Mouse (Mus musculus) embryonic facial prominence, embryonic 15.5 days (tissue): Measurements from ENCODE around the gene Hnrnpdl. TPM values are rescaled to one million over a fixed set of nuclear protein-coding genes. Genes with fewer than 3 reads are reported as not detected.

Experiments used
- ATAC-seq: fragments of 200-750 bp; cut with Nextera tagmentation; 2 replicates; pipeline ENCODE4 v1.8.0; 2017; ENCODE audit warnings: low read depth, moderate TSS enrichment; ENCODE audit not compliant: insufficient number of reproducible peaks, low FRiP score, low TSS enrichment
- H3K27ac ChIP-seq: fragments of 300-500 bp; sonication (generic); replicated peaks from 2 replicates; pipeline ENCODE4 v1.5.1; 2015; ENCODE audit warnings: mild to moderate bottlenecking, inconsistent platforms
- H3K27me3 ChIP-seq: fragments of 300-500 bp; sonication (generic); 2 replicates; pipeline ENCODE4 v1.6.1; 2015; ENCODE audit warnings: inconsistent platforms
- H3K36me3 ChIP-seq: fragments of 300-500 bp; sonication (generic); 2 replicates; pipeline ENCODE4 v1.6.1; 2015; ENCODE audit warnings: mild to moderate bottlenecking, inconsistent platforms
- H3K4me1 ChIP-seq: fragments of 300-500 bp; sonication (generic); 2 replicates; pipeline ENCODE4 v1.6.1; 2015; ENCODE audit warnings: inconsistent platforms
- H3K4me2 ChIP-seq: fragments of 300-500 bp; sonication (generic); replicated peaks from 2 replicates; pipeline ENCODE4 v1.6.1; 2015; ENCODE audit warnings: mild to moderate bottlenecking, inconsistent platforms
- H3K4me3 ChIP-seq: fragments of 300-500 bp; sonication (generic); replicated peaks from 2 replicates; pipeline ENCODE4 v1.5.1; 2015; ENCODE audit warnings: mild to moderate bottlenecking, inconsistent platforms
- H3K9ac ChIP-seq: fragments of 300-500 bp; sonication (generic); 2 replicates; pipeline ENCODE4 v1.6.1; 2015; ENCODE audit warnings: inconsistent platforms
- H3K9me3 ChIP-seq: fragments of 300-500 bp; sonication (generic); replicated peaks from 2 replicates; pipeline ENCODE4 v1.6.1; 2016; ENCODE audit warnings: inconsistent platforms
- WGBS: fragments of 180-500 bp; shearing (Covaris S2); methylation state at CpG from one replicate; pipeline ENCODE4 v1.1.7; 2015; 5-methylcytosine and 5-hydroxymethylcytosine counted together
- polyA plus RNA-seq: library from polyadenylated mRNA; unstranded; fragments of >200 nt; fragmentation: Nextera tagmentation; extraction: Ambion mirVana; gene quantifications from 2 replicates; pipeline ENCODE4 v1.2.1, GENCODE M21; 2015

Gene Hnrnpdl
- polyA plus RNA-seq, 1 experiment from 2014 or later = 149 TPM

DNA sequence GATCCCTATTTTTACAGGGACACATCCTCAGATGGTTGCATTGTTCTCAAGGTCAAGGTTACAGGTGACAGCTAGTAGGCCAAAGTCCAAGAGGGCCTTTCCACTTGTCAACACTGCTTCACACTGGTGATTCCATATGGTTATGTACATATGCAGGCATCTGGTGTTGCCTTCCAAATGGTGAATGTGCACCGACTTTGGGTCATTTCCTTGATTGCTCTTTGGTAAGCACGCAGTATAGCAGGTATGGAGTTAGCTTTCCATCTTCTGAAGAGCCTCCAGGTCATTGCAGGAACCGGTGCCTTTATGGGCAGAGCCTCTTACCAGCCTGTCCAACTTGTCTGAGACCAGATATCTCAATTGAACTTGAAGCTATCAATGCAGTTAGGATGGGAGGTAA is 6.8 kb downstream of the Hnrnpdl start:
- ATAC-seq = no peak
- Histone ChIP-seq H3K4me1 (peaks cover 26% of the 10 kb centered on the region), H3K27me3 (no peaks in the 10 kb centered on the region), H3K4me3 (no peak overlapping the region), H3K9me3 (no peaks in the 10 kb centered on the region), H3K27ac (no peak overlapping the region), H3K9ac (no peak overlapping the region), H3K36me3 (peaks cover 35% of the 10 kb centered on the region), H3K4me2 (no peak overlapping the region)
- 71% methylated on average over 3 of the region's 3 CpGs for WGBS

DNA sequence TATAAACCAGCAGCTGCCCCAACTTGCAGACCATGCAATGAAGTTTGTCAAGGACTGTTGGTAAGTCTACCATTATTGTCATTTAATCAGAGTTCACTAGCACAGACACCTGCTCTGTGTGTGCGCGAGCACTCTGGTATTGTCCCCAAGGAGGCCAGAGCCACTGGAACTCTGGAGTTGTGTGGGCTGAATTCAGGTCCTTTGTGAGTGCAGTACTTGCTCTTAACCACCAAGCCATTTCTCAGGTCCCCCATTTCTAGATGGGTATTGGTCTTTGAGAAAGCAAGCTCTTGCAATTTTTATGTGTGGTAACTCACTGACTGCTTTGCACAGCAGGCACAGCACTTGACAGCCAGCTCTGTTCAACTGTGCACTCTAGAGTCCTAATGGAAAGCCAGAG is 7.4 kb downstream of the Hnrnpdl start:
- Histone ChIP-seq H3K4me1 (peaks cover 21% of the 10 kb centered on the region), H3K36me3 (peaks cover 35% of the 10 kb centered on the region)
- 90% methylated on average over 2 of the region's 2 CpGs for WGBS

DNA sequence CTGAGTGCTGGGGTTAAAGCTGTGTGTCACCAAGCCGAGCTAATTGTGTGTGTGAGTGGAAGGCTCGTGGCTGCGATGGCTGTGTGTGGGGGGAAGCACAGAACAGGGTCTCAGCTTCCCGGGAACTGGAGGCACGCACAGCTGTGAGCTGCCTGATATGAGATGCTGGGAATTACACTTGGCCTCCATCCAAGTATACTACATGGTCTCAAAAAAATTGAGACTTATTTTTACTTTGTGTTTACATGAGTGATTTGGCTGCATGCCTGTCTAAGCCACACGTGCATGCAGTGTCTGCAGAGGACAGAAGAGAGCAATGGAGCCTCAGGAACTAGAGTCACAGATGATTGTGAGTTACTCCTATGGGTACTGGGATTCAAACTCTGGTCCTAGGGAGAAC is 9.4 kb downstream of the Hnrnpdl start:
- H3K9me3 ChIP-seq = no peaks in the 10 kb centered on the region
- WGBS = 10% methylated on average over 6 of the region's 6 CpGs
- H3K4me3 ChIP-seq = no peak overlapping the region
- H3K9ac ChIP-seq = no peak overlapping the region
- H3K27me3 ChIP-seq = no peaks in the 10 kb centered on the region
- peak; percentile 65 for ATAC-seq
- peaks cover 7% of the 10 kb centered on the region; the same call in 1 of the 2 replicates for H3K4me1 ChIP-seq
- H3K4me2 ChIP-seq = no peak overlapping the region
- peaks cover 29% of the 10 kb centered on the region for H3K36me3 ChIP-seq
- H3K27ac ChIP-seq = peak overlapping the region; percentile 44; the same call in 1 of the 2 replicates

More for the DNA sequence above, 7.4 kb downstream of the Hnrnpdl start:
- H3K4me2 ChIP-seq = no peak overlapping the region
- H3K9me3 ChIP-seq = no peaks in the 10 kb centered on the region
- H3K4me3 ChIP-seq = no peak overlapping the region
- no peak overlapping the region for H3K9ac ChIP-seq
- no peaks in the 10 kb centered on the region for H3K27me3 ChIP-seq
- no peak overlapping the region for H3K27ac ChIP-seq
- 0 out of 2 replicates have a peak, but pooled peaks have one; percentile 42 for ATAC-seq

DNA sequence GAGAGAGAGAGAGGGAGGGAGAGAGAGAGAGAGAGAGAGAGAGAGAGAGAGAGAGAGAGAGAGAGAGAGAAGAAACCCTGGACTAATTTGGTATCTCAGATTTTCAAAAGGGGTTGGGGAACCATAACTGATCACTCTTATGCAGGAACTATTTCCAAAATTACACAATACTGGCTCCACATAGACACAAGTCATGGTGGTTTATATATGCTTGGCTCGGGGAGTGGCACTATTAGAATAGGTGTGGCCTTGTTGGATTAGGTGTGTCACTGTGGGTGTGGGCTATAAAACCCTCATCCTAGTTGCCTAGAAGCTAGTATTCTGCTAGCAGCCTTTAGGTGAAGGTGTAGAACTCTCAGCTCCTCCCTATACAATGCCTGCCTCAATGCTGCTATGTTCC is 14.6 kb downstream of the Hnrnpdl start:
- Histone ChIP-seq H3K27ac (no peak overlapping the region), H3K4me3 (no peak overlapping the region), H3K9me3 (no peaks in the 10 kb centered on the region), H3K27me3 (no peaks in the 10 kb centered on the region), H3K4me1 (no peaks in the 10 kb centered on the region), H3K36me3 (no peaks in the 10 kb centered on the region), H3K9ac (no peak overlapping the region), H3K4me2 (no peak overlapping the region)
- no peak for ATAC-seq
- WGBS = 78% methylated on average over 1 of the region's 1 CpGs

DNA sequence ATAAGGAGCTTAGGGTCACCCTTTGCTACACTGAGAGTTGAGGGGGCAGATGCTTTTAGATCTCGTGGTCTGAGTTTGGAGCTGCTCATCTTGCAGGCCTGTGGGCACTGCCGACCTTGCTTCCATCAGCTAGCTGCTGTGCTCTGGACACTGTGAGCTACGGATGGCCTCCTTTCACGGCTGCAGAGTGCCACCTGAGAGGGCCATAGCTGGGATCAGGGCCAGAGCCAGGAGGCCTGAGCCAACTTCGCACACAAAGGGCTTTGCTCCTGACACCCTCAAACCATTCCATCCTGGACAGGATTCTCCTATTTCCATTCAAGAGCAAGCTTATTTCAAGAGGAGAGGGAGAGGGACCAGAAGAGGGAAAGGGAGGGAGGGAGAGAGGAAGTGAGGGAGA is 15.1 kb downstream of the Hnrnpdl start:
- 59% methylated on average over 5 of the region's 5 CpGs for WGBS
- no peak overlapping the region for H3K27ac ChIP-seq

DNA sequence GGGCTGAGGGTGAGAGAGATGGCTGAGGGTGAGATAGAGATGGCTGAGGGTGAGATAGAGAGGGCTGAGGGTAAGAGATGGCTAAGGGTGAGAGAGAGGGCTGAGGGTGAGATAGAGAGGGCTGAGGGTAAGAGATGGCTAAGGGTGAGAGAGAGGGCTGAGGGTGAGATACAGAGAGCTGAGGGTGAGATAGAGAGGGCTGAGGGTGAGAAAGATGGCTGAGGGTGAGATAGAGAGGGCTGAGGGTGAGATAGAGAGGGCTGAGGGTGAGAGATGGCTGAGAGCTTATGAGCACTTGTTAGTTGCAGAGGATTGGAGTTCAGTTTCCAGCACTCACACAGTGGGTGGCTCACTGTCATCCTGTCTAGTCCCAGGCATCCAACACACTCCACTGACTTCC is 19.4 kb downstream of the Hnrnpdl start:
- H3K4me3 ChIP-seq = no peak overlapping the region
- H3K9me3 ChIP-seq = no peaks in the 10 kb centered on the region
- H3K4me1 ChIP-seq = no peaks in the 10 kb centered on the region
- ATAC-seq = no peak
- no peaks in the 10 kb centered on the region for H3K36me3 ChIP-seq
- no peak overlapping the region for H3K4me2 ChIP-seq
- no peaks in the 10 kb centered on the region for H3K27me3 ChIP-seq
- no peak overlapping the region for H3K9ac ChIP-seq
- H3K27ac ChIP-seq = no peak overlapping the region

More for the DNA sequence above, 15.1 kb downstream of the Hnrnpdl start:
- H3K9ac ChIP-seq = no peak overlapping the region
- H3K9me3 ChIP-seq = no peaks in the 10 kb centered on the region
- no peak overlapping the region for H3K4me2 ChIP-seq
- H3K27me3 ChIP-seq = no peaks in the 10 kb centered on the region
- H3K36me3 ChIP-seq = no peaks in the 10 kb centered on the region
- no peak overlapping the region for H3K4me3 ChIP-seq
- no peak for ATAC-seq
- H3K4me1 ChIP-seq = no peaks in the 10 kb centered on the region

DNA sequence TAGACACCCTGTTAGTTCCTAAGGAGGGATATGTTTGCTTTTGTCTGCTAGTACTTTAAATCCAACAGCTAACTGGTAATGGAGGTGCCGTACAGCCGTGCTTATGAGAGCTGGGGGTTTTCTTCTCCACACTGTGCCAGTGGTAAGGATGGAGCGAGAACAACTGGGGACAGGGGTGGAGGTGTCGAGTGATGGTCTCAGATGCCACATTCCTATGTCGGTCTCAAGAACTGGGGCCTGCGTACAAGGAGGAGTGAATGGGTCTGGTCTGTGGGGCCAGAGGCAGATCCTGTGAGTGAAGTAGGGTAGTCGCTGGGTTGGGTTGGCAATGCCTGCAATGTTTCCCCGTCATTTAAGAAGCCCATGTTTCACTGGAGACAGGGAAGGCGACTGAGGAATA is 26.9 kb downstream of the Hnrnpdl start:
- Histone ChIP-seq H3K4me3 (no peak overlapping the region), H3K27ac (no peak overlapping the region), H3K4me2 (no peak overlapping the region), H3K9me3 (no peaks in the 10 kb centered on the region), H3K9ac (no peak overlapping the region), H3K4me1 (no peaks in the 10 kb centered on the region), H3K27me3 (no peaks in the 10 kb centered on the region), H3K36me3 (no peaks in the 10 kb centered on the region)
- no peak for ATAC-seq
- WGBS = 84% methylated on average over 9 of the region's 9 CpGs

DNA sequence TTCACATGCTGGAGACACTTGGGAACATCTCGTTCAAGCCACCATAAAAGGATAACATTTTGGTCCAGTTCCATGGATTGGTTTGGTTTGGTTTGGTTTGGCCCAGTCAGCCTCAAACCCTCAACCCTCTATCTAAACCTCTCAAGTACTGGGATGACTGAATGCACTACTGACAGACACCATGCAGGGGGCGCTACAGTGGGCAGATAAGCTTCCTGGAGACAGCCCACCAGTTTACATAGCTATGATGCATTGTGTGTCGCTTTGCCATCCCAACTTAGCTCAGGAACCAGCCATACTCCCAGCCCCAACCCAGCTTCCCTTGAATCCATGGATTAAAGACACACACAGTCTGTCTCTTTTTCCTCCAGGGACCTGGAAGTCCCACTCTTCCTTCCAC is 31.0 kb downstream of the Hnrnpdl start:
- Histone ChIP-seq H3K27me3 (no peaks in the 10 kb centered on the region), H3K27ac (no peak overlapping the region), H3K9ac (no peak overlapping the region), H3K4me3 (no peak overlapping the region), H3K9me3 (no peaks in the 10 kb centered on the region), H3K36me3 (no peaks in the 10 kb centered on the region), H3K4me1 (no peaks in the 10 kb centered on the region), H3K4me2 (no peak overlapping the region)
- WGBS = 52% methylated on average over 3 of the region's 3 CpGs
- no peak for ATAC-seq

DNA sequence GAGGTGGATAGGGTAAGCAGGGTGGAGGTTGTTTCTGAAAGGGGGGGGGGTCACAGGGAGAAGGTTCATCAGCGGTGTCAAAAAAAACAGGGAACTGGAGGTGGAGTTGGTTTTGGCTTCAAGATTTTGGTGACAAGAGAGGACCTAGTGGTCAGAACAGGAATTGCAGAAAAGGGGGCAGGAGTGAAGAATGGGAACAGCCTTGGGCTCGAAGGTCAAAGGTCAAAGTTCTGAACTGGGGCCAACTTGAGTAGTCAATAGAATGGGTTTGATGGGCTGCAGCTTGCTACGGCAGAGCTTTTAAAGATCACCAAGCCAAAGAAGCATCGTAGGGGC is 32.5 kb downstream of the Hnrnpdl start:
- 68% methylated on average over 4 of the region's 4 CpGs for WGBS
- Histone ChIP-seq H3K27ac (no peak overlapping the region), H3K4me1 (no peaks in the 10 kb centered on the region), H3K4me3 (no peak overlapping the region), H3K9ac (no peak overlapping the region), H3K27me3 (no peaks in the 10 kb centered on the region), H3K9me3 (no peaks in the 10 kb centered on the region), H3K4me2 (no peak overlapping the region), H3K36me3 (no peaks in the 10 kb centered on the region)
- no peak for ATAC-seq

DNA sequence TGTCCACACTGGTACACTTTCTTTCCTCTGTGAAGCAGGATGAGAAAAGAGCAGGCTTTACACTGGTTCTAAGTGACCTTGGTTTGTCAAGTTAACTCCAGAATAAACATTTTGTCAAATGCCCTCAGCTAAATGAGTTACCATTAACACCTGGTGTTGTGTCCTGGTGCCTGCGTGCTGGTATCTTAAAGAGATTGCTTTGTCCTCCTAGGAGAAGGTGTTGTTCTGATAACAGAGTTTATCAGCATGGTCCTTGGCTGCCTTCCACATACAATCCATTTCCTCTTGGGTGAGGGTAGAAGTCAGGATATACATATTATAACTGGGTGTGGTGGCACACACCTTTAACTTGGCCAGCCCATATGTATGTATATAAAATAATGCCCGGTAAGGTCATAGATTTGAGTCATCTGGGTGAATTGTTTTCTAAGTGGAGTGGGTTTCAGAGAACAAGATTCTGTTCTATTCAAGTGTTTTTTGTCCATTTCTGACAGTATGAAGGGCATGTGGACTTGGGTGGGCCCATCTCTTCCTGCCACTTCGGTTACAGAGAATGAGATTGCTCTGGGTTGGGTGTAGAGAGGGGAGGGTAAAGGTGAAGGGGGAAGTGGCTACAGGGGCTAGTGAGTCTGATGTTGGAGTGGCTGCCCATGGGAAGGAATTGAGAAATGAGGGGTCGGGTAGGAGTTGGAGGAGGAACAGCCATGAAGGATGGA is 33.0 kb downstream of the Hnrnpdl start:
- no peak for ATAC-seq
- 89% methylated on average over 4 of the region's 4 CpGs for WGBS
- H3K9me3 ChIP-seq = no peaks in the 10 kb centered on the region

DNA sequence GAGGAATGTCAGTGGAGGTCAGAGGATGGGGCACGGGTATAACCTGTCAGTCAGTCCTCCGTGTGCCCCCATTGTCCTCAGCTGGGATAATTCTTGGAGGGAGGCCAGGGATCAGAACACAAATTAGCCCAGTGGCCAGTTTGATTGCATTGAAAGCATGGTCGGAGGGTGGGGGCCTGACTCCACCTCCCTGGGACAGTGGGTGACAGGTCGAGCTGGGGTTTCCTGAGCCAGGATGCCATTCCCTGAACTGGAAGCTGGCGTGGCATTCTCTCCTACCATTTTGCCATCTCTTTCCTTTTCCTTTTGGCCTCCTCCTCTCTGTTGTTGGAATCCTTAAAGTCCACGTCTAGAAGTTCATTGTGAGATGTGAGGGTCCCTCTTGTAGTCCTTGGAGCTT is 33.6 kb downstream of the Hnrnpdl start:
- Histone ChIP-seq H3K9ac (no peak overlapping the region), H3K27me3 (no peaks in the 10 kb centered on the region), H3K4me3 (no peak overlapping the region), H3K27ac (no peak overlapping the region), H3K4me1 (no peaks in the 10 kb centered on the region), H3K9me3 (no peaks in the 10 kb centered on the region), H3K36me3 (no peaks in the 10 kb centered on the region), H3K4me2 (no peak overlapping the region)
- 86% methylated on average over 6 of the region's 6 CpGs for WGBS
- no peak for ATAC-seq

More for the DNA sequence above, 33.0 kb downstream of the Hnrnpdl start:
- H3K4me2 ChIP-seq = no peak overlapping the region
- H3K27ac ChIP-seq = no peak overlapping the region
- no peaks in the 10 kb centered on the region for H3K4me1 ChIP-seq
- no peaks in the 10 kb centered on the region for H3K27me3 ChIP-seq
- H3K36me3 ChIP-seq = no peaks in the 10 kb centered on the region
- no peak overlapping the region for H3K4me3 ChIP-seq
- H3K9ac ChIP-seq = no peak overlapping the region

DNA sequence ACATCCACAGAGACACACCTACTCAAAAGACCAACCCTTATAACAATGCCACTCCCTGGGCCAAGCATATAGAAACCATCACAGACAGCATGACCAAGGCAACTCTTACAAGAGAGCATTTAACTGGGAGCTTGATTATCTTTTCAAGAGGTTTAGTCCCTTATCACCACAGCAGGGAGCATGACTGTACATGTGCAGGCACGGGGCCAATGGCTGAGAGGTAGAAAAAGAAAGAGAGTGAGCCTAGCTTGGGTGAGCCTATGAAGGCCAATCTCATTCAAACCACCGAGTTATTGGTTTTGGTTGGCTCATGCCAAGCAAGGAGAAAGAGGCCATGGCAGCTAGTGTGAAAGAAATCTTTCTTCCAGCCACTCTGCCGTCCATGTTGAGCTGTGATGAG is 34.0 kb downstream of the Hnrnpdl start:
- H3K4me2 ChIP-seq = no peak overlapping the region
- H3K36me3 ChIP-seq = no peaks in the 10 kb centered on the region
- no peak for ATAC-seq
- WGBS = 67% methylated on average over 3 of the region's 3 CpGs
- no peak overlapping the region for H3K27ac ChIP-seq
- H3K9ac ChIP-seq = no peak overlapping the region
- no peaks in the 10 kb centered on the region for H3K9me3 ChIP-seq
- no peaks in the 10 kb centered on the region for H3K27me3 ChIP-seq
- no peaks in the 10 kb centered on the region for H3K4me1 ChIP-seq
- no peak overlapping the region for H3K4me3 ChIP-seq
